20 mouse cellular contexts compared by ENCODE assay signal in the genomic region with DNA sequence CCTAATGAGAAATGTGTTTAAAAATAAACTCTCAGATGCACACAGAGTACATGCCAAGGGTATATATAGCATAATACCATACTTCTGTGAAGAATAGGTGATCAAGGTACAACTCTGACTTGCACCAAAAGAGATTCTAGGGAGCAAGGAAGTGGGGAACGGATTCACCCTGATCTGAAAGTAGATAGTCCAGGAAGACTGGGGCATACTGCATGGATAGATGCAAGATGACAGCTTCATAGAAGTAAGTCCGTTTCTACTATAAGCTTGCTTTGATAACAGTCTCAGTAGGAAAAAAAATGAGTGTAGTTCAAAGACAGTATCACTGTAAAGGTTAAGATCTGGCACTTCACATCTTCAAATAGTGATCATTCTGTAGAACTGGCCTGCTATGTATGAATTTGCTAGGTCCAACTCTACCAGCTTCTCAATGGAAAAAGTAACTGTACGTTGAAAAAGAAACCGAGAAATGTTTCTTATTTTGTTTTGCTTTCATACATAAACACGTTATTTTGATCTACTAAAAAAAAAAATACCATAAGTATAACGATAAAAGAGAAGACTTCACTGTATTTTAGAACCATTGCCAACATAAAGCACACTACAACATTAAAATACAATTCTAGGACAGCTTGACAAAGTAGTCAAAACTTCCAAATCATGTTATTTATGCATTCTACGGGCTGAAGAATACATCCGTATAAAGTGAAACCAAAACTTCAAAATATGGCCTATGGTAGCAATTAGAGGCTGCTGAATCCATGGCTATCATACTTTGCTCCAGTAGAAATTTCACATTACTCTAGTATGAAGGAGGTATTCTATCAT. TPM values are rescaled to one million over a fixed set of nuclear protein-coding genes. Genes with fewer than 3 reads are reported as not detected.
DNase-seq lines count a peak whose midpoint lies in the region; ATAC-seq and TF ChIP-seq lines count a peak whose summit lies in the region.
"Had no signal": no experiment of that assay in that cellular context is flagged by ENCODE, and none has a peak within 500 bp of the region (broad histone marks: within the 10 kb centered on the region; RNA-seq: fewer than 3 reads in every experiment).

No protein-coding gene starts in this region.

- no peak for TF ChIP-seq EP300 in heart, adult 2 months (IDR thresholded peaks at IDR 0.05; ENCODE audit: insufficient read depth, low read depth, low read length)
- peak; percentile 39; the same call in 1 of the 2 replicates for TF ChIP-seq EP300 in CH12.LX (IDR thresholded peaks at IDR 0.05; ENCODE audit: low read length)

- H3K36me3 ChIP-seq in heart, adult 2 months (ENCODE audit: control insufficient read depth, insufficient read depth, low read length) = peaks cover 8% of the 10 kb centered on the region; the same call in 1 of the 2 replicates
- H3K36me3 ChIP-seq in CH12.LX (replicated peaks in 1 of 2; ENCODE audit: control insufficient read depth in 1 of 2, insufficient read depth in 1 of 2, low read length in 1 of 2) = no peaks in the 10 kb centered on the region
- no peaks in the 10 kb centered on the region for H3K36me3 ChIP-seq in kidney, adult 2 months (ENCODE audit: control insufficient read depth, insufficient read depth, low read length)
- H3K36me3 ChIP-seq: embryonic facial prominence, embryonic 15.5 days; forebrain, embryonic 10.5 days; heart, embryonic 10.5 days; hindbrain, embryonic 15.5 days; neural tube, embryonic 12.5 days had no signal

- peak overlapping the region; percentile 39 for H3K27ac ChIP-seq in heart, adult 2 months
- H3K27ac ChIP-seq in CH12.LX (ENCODE audit: insufficient read depth, low read depth) = peak overlapping the region; percentile 89
- H3K27ac ChIP-seq in kidney, adult 2 months (ENCODE audit: insufficient read depth, low read depth, low read length) = no peak overlapping the region
- H3K27ac ChIP-seq: embryonic facial prominence, embryonic 15.5 days; forebrain, embryonic 10.5 days; heart, embryonic 10.5 days; hindbrain, embryonic 15.5 days; neural tube, embryonic 12.5 days had no signal

- WGBS in heart, adult 2 months = 66% methylated on average over 8 of the region's 8 CpGs
- 74% methylated on average over 8 of the region's 8 CpGs for WGBS in kidney, adult 2 months

- dilution Hi-C loops in CH12.LX (cut with MboI; ENCODE audit: extremely low pct_ligation_motif_present, extremely low pct_unique_long_range_greater_than_20kb, low sequenced_read_pairs) = no loop called here

- peak; percentile 24 for ATAC-seq in inflammation-experienced regulatory T-cells, adult 6 months

- in situ Hi-C loops in CH12.LX (cut with MboI; ENCODE audit: low pct_ligation_motif_present, low pct_unique_long_range_greater_than_20kb, low sequenced_read_pairs) = loop anchor here (10.0 kb wide), 2 partner anchors 182 to 268 kb away; no protein-coding TSS in a partner anchor

- TF ChIP-seq CTCF in heart, adult 2 months (IDR thresholded peaks at IDR 0.05) = no peak
- no peak for TF ChIP-seq CTCF in CH12.LX (conservative IDR thresholded peaks at IDR 0.05 in 1 of 2, IDR thresholded peaks at IDR 0.05 in 1 of 2; ENCODE audit: low read depth in 2 of 2, low read length in 2 of 2)
- no peak for TF ChIP-seq CTCF in kidney, adult 2 months (conservative IDR thresholded peaks at IDR 0.05; ENCODE audit: insufficient read depth, insufficient read length, low read depth, low read length)

- DNase-seq in heart, adult 2 months = no peak
- no peak for DNase-seq in heart, postnatal 4 days
- peak; percentile 15 for DNase-seq in 3134 (ENCODE audit: extremely low read depth, insufficient read length, low spot score)
- peak; percentile 28 for DNase-seq in CH12.LX (ENCODE audit: extremely low read depth)
- no peak for DNase-seq in layer of hippocampus, postnatal 14 days (ENCODE audit: low spot score in 2 of 2)
- DNase-seq in kidney, adult 2 months = no peak
- DNase-seq in spleen, postnatal 10 days (ENCODE audit: low spot score in 2 of 2) = no peak
- DNase-seq: adrenal gland, postnatal 14 days; cerebellum, adult 8-10 months; gastrocnemius, postnatal 25 days; kidney, adult 11 months; kidney, postnatal 25 days; right cerebral cortex, postnatal 14 days; thymus, postnatal 14 days had no signal

- peaks cover 10% of the 10 kb centered on the region for H3K4me1 ChIP-seq in heart, adult 2 months (ENCODE audit: control insufficient read depth, insufficient read depth, low read length)
- H3K4me1 ChIP-seq in CH12.LX (ENCODE audit: control insufficient read depth in 1 of 2, insufficient read depth in 2 of 2) = peaks cover 0 to 33% of the 10 kb centered on the region in 2 experiments; a peak in 2 of 4 replicates
- peaks cover 6% of the 10 kb centered on the region for H3K4me1 ChIP-seq in kidney, adult 2 months (ENCODE audit: control insufficient read depth, insufficient read depth, low read length)
- H3K4me1 ChIP-seq: neural tube, embryonic 12.5 days had no signal

- H3K27me3 ChIP-seq in heart, adult 2 months (ENCODE audit: control insufficient read depth, insufficient read depth, low read length) = no peaks in the 10 kb centered on the region
- no peaks in the 10 kb centered on the region for H3K27me3 ChIP-seq in CH12.LX (replicated peaks)
- no peaks in the 10 kb centered on the region for H3K27me3 ChIP-seq in kidney, adult 2 months (replicated peaks; ENCODE audit: control insufficient read depth, insufficient read depth, low read length)
- H3K27me3 ChIP-seq: embryonic facial prominence, embryonic 15.5 days; hindbrain, embryonic 15.5 days; neural tube, embryonic 12.5 days had no signal

- H3K4me3 ChIP-seq in heart, adult 2 months = peak overlapping the region; percentile 23; the same call in 1 of the 2 replicates
- peak overlapping the region; percentile 28 to 52 (median 45) for H3K4me3 ChIP-seq in CH12.LX (replicated peaks in 1 of 3; ENCODE audit: low read depth in 2 of 3, low read length in 2 of 3, poor library complexity in 1 of 3)
- no peak overlapping the region for H3K4me3 ChIP-seq in kidney, adult 2 months (ENCODE audit: insufficient read depth, low read depth, low read length)
- H3K4me3 ChIP-seq: embryonic facial prominence, embryonic 15.5 days; forebrain, embryonic 10.5 days; heart, embryonic 10.5 days; hindbrain, embryonic 15.5 days; neural tube, embryonic 12.5 days had no signal

- no peak overlapping the region for H3K9ac ChIP-seq in heart, adult 2 months (ENCODE audit: low read depth, low read length)
- H3K9ac ChIP-seq in CH12.LX (ENCODE audit: insufficient read depth, low read depth) = peak overlapping the region; percentile 71
- H3K9ac ChIP-seq: embryonic facial prominence, embryonic 15.5 days; hindbrain, embryonic 15.5 days; neural tube, embryonic 12.5 days had no signal

- intact Hi-C loops in heart, adult 2 months (cut with DNase I) = no loop called here

- no peak for TF ChIP-seq RAD21 in CH12.LX (IDR thresholded peaks at IDR 0.05; ENCODE audit: low read depth, low read length)

- no peaks in the 10 kb centered on the region for H3K79me2 ChIP-seq in heart, adult 2 months (replicated peaks; ENCODE audit: control insufficient read depth, insufficient read depth, low read length)
- H3K79me2 ChIP-seq in CH12.LX (replicated peaks; ENCODE audit: control insufficient read depth, extremely low read depth, insufficient read depth, poor library complexity, severe bottlenecking) = peaks cover 24% of the 10 kb centered on the region

- peak overlapping the region; percentile 97; the same call in 1 of the 2 replicates for H3K4me2 ChIP-seq in CH12.LX (ENCODE audit: insufficient read depth, low read depth, poor library complexity, severe bottlenecking)
- H3K4me2 ChIP-seq: embryonic facial prominence, embryonic 15.5 days; hindbrain, embryonic 15.5 days; neural tube, embryonic 12.5 days had no signal

- no peaks in the 10 kb centered on the region for H3K9me3 ChIP-seq in CH12.LX (replicated peaks; ENCODE audit: low read length)
- H3K9me3 ChIP-seq: embryonic facial prominence, embryonic 15.5 days; forebrain, embryonic 10.5 days; heart, embryonic 10.5 days; hindbrain, embryonic 15.5 days; neural tube, embryonic 12.5 days had no signal

- no peak for TF ChIP-seq POLR2A in heart, adult 2 months (IDR thresholded peaks at IDR 0.05; ENCODE audit: insufficient read depth, low read depth, low read length)
- TF ChIP-seq POLR2A in CH12.LX (IDR thresholded peaks at IDR 0.05; ENCODE audit: low read depth, low read length) = no peak
- TF ChIP-seq POLR2A in kidney, adult 2 months (IDR thresholded peaks at IDR 0.05; ENCODE audit: low read depth, low read length) = no peak

TF ChIP-seq in CH12.LX, 34 proteins besides CTCF, POLR2A, EP300 and RAD21:
- 0 out of 2 replicates have a peak, but pooled peaks have one; percentile 8 for TF ChIP-seq TCF12 (IDR thresholded peaks at IDR 0.05; ENCODE audit: low read depth, low read length)
- TF ChIP-seq ZNF384 (IDR thresholded peaks at IDR 0.05; ENCODE audit: low read depth, low read length) = peak; percentile 56; the same call in 1 of the 2 replicates
- no peak for TF ChIP-seq MXI1 (IDR thresholded peaks at IDR 0.05; ENCODE audit: low read depth, low read length)
- no peak for TF ChIP-seq PAX5 (IDR thresholded peaks at IDR 0.05; ENCODE audit: low read length)
- no peak for TF ChIP-seq MAX (IDR thresholded peaks at IDR 0.05; ENCODE audit: low read length)
- TF ChIP-seq JUN (IDR thresholded peaks at IDR 0.05; ENCODE audit: insufficient read depth, low read depth, low read length) = no peak
- TF ChIP-seq ETS1 (conservative IDR thresholded peaks at IDR 0.05; ENCODE audit: low read depth, low read length) = peak; percentile 40; the same call in 1 of the 2 replicates
- TF ChIP-seq CHD2 (IDR thresholded peaks at IDR 0.05; ENCODE audit: low read length) = no peak
- no peak for TF ChIP-seq ZKSCAN1 (IDR thresholded peaks at IDR 0.05; ENCODE audit: borderline replicate concordance, low read depth, low read length)
- no peak for TF ChIP-seq MAZ (IDR thresholded peaks at IDR 0.05; ENCODE audit: low read depth, low read length)
- TF ChIP-seq CHD1 (IDR thresholded peaks at IDR 0.05; ENCODE audit: low read depth, low read length) = peak; percentile 92
- no peak for TF ChIP-seq BHLHE40 (IDR thresholded peaks at IDR 0.05; ENCODE audit: low read depth, low read length)
- TF ChIP-seq MYC (IDR thresholded peaks at IDR 0.05; ENCODE audit: low read depth, low read length) = no peak; the same call in 1 of the 2 replicates
- TF ChIP-seq SIN3A (IDR thresholded peaks at IDR 0.05; ENCODE audit: low read length) = peak; percentile 61

RNA-seq across cellular contexts. Expression of gene Gtdc1, which starts 4.2 kb away (rescaled TPM):
- total RNA-seq in heart, adult 2 months (2021) = 10 to 100 TPM; 16.5 to 17.7 TPM
- 6.2 and 10.5 TPM in 2 replicates for polyA plus RNA-seq in heart, adult 2 months (2012; rRNA removed)
- total RNA-seq in heart, postnatal 4 days (2021) = 10 to 100 TPM; 33.5 to 38.5 TPM
- total RNA-seq in CH12.LX (2012; rRNA removed) (10.6 and 15.8 TPM in 2 replicates), CH12.LX (2014; rRNA removed) (18.2 and 19.2 TPM in 2 replicates)
- 9.3 and 11.1 TPM in 2 replicates for polyA plus RNA-seq in CH12.LX (2012; ENCODE audit: insufficient read length, low read depth)
- 10 to 100 TPM; 14.3 to 31.2 (median 21.5) TPM for polyA plus RNA-seq in inflammation-experienced regulatory T-cells, adult 6 months (2017; shearing (Covaris generic))
- 10 to 100 TPM; 64.7 to 66.4 TPM for total RNA-seq in layer of hippocampus, postnatal 14 days (2021)
- 5.0 and 7.2 TPM in 2 replicates for polyA plus RNA-seq in kidney, adult 2 months (2012; rRNA removed)

Comparison
In these comparisons a context has a peak if more than half of its experiments do, and no peak if none do; other contexts are left out.
1. DNase-seq: peak in 3134 (single experiment) and CH12.LX (single experiment); none in heart, adult 2 months (0 of 2), heart, postnatal 4 days (single experiment), layer of hippocampus, postnatal 14 days (0 of 2), kidney, adult 2 months (single experiment) and spleen, postnatal 10 days (0 of 2).